Mouse (Mus musculus) limb, embryonic 10.5 days (tissue): ENCODE data around the gene Defb26. TPM values are rescaled to one million over a fixed set of nuclear protein-coding genes. Genes with fewer than 3 reads are reported as not detected.

Experiments
- DNase-seq: peaks from one replicate; pipeline ENCODE4 v3.0.0-alpha.2; 2017; ENCODE audit warnings: low spot score
- H3K27ac ChIP-seq: fragments of 300-500 bp; sonication (generic); 2 replicates; pipeline ENCODE4 v1.5.1; 2016; ENCODE audit warnings: mild to moderate bottlenecking
- H3K27me3 ChIP-seq: fragments of 300-500 bp; sonication (generic); 2 replicates; pipeline ENCODE4 v1.6.1; 2016; ENCODE audit warnings: low read depth, mild to moderate bottlenecking; ENCODE audit not compliant: poor library complexity, severe bottlenecking
- H3K36me3 ChIP-seq: fragments of 300-500 bp; sonication (generic); 2 replicates; pipeline ENCODE4 v1.6.1; 2016; ENCODE audit warnings: mild to moderate bottlenecking, moderate library complexity
- H3K4me1 ChIP-seq: fragments of 300-500 bp; sonication (generic); 2 replicates; pipeline ENCODE4 v1.6.1; 2016
- H3K4me3 ChIP-seq: fragments of 300-500 bp; sonication (generic); 2 replicates; pipeline ENCODE4 v1.5.1; 2016; ENCODE audit warnings: mild to moderate bottlenecking, moderate library complexity
- H3K9me3 ChIP-seq: fragments of 300-500 bp; sonication (generic); replicated peaks from 2 replicates; pipeline ENCODE4 v1.6.1; 2016; ENCODE audit warnings: mild to moderate bottlenecking
- WGBS: fragments of 180-500 bp; shearing (Covaris S2); methylation state at CpG from one replicate; pipeline ENCODE4 v1.1.7; 2016; 5-methylcytosine and 5-hydroxymethylcytosine counted together
- polyA plus RNA-seq: library from polyadenylated mRNA; unstranded; fragments of >200 nt; fragmentation: Nextera tagmentation; extraction: Ambion mirVana; gene quantifications from 2 replicates; pipeline ENCODE4 v1.2.1, GENCODE M21; 2016

Gene Defb26
- polyA plus RNA-seq, 1 experiment from 2014 or later = not detected

- 83% methylated on average over 7 of the region's 7 CpGs for WGBS
- no peak for DNase-seq
- Histone ChIP-seq H3K4me3 (no peak overlapping the region), H3K27me3 (no peaks in the 10 kb centered on the region), H3K36me3 (no peaks in the 10 kb centered on the region), H3K9me3 (no peaks in the 10 kb centered on the region), H3K27ac (no peak overlapping the region), H3K4me1 (no peaks in the 10 kb centered on the region)
Measured at GRCm38 (mm10) chr2:152500204-152500862, 11.2 kb downstream of the Defb26 start.

GRCm38 (mm10) chr2:152498020-152498419, 13.5 kb downstream of the Defb26 start:
- H3K4me1 ChIP-seq = no peaks in the 10 kb centered on the region
- H3K27ac ChIP-seq = no peak overlapping the region
- H3K9me3 ChIP-seq = no peaks in the 10 kb centered on the region
- H3K27me3 ChIP-seq = no peaks in the 10 kb centered on the region
- H3K4me3 ChIP-seq = no peak overlapping the region
- WGBS = 80% methylated on average over 6 of the region's 6 CpGs
- no peaks in the 10 kb centered on the region for H3K36me3 ChIP-seq
- no peak for DNase-seq

GRCm38 (mm10) chr2:152493151-152493550, 18.3 kb downstream of the Defb26 start:
- WGBS = 77% methylated on average over 6 of the region's 6 CpGs

GRCm38 (mm10) chr2:152490038-152490437, 21.5 kb downstream of the Defb26 start, which contains the start of gene Defb22:
Gene Defb22, minus strand, starts transcription at chr2:152490138.
- no peaks in the 10 kb centered on the region for H3K36me3 ChIP-seq
- H3K9me3 ChIP-seq = no peaks in the 10 kb centered on the region
- H3K27ac ChIP-seq = no peak within 1 kb of the TSS
- DNase-seq = no peak
- H3K27me3 ChIP-seq = no peaks in the 10 kb centered on the region
- H3K4me1 ChIP-seq = peaks cover 7% of the 10 kb centered on the region; the same call in 1 of the 2 replicates
- no peak within 1 kb of the TSS for H3K4me3 ChIP-seq

More at GRCm38 (mm10) chr2:152493151-152493550, 18.3 kb downstream of the Defb26 start:
- no peak overlapping the region for H3K27ac ChIP-seq
- DNase-seq = no peak
- H3K4me1 ChIP-seq = no peaks in the 10 kb centered on the region
- H3K27me3 ChIP-seq = no peaks in the 10 kb centered on the region
- H3K9me3 ChIP-seq = no peaks in the 10 kb centered on the region
- no peak overlapping the region for H3K4me3 ChIP-seq
- H3K36me3 ChIP-seq = no peaks in the 10 kb centered on the region

GRCm38 (mm10) chr2:152487024-152487423, 24.5 kb downstream of the Defb26 start:
- DNase-seq = no peak

GRCm38 (mm10) chr2:152481726-152482125, 29.8 kb downstream of the Defb26 start:
- Histone ChIP-seq H3K27ac (no peak overlapping the region), H3K9me3 (no peaks in the 10 kb centered on the region), H3K4me3 (no peak overlapping the region), H3K27me3 (no peaks in the 10 kb centered on the region), H3K4me1 (peaks cover 7% of the 10 kb centered on the region; the same call in 1 of the 2 replicates), H3K36me3 (no peaks in the 10 kb centered on the region)
- DNase-seq = no peak
- WGBS = 87% methylated on average over 7 of the region's 7 CpGs

More at GRCm38 (mm10) chr2:152487024-152487423, 24.5 kb downstream of the Defb26 start:
- H3K36me3 ChIP-seq = no peaks in the 10 kb centered on the region
- no peaks in the 10 kb centered on the region for H3K27me3 ChIP-seq
- no peak overlapping the region for H3K27ac ChIP-seq
- no peaks in the 10 kb centered on the region for H3K9me3 ChIP-seq
- no peak overlapping the region for H3K4me3 ChIP-seq
- 70% methylated on average over 2 of the region's 2 CpGs for WGBS
- peaks cover 7% of the 10 kb centered on the region; the same call in 1 of the 2 replicates for H3K4me1 ChIP-seq

GRCm38 (mm10) chr2:152480881-152481280, 30.6 kb downstream of the Defb26 start:
- Histone ChIP-seq H3K9me3 (no peaks in the 10 kb centered on the region), H3K36me3 (no peaks in the 10 kb centered on the region), H3K27me3 (no peaks in the 10 kb centered on the region), H3K4me3 (no peak overlapping the region), H3K27ac (no peak overlapping the region), H3K4me1 (peaks cover 7% of the 10 kb centered on the region; the same call in 1 of the 2 replicates)
- WGBS = 85% methylated on average over 3 of the region's 3 CpGs
- DNase-seq = no peak

GRCm38 (mm10) chr2:152476763-152477162, 34.7 kb downstream of the Defb26 start, which contains the start of gene Defb20:
Gene Defb20, plus strand, starts transcription at chr2:152477063.
- no peaks in the 10 kb centered on the region for H3K36me3 ChIP-seq
- H3K27me3 ChIP-seq = no peaks in the 10 kb centered on the region
- WGBS = 60% methylated on average over 2 of the region's 2 CpGs
- H3K27ac ChIP-seq = no peak within 1 kb of the TSS
- H3K4me1 ChIP-seq = no peaks in the 10 kb centered on the region
- H3K9me3 ChIP-seq = no peaks in the 10 kb centered on the region
- H3K4me3 ChIP-seq = no peak within 1 kb of the TSS
- no peak for DNase-seq

GRCm38 (mm10) chr2:152472434-152472833, 39.1 kb downstream of the Defb26 start:
- Histone ChIP-seq H3K36me3 (no peaks in the 10 kb centered on the region), H3K4me3 (no peak overlapping the region), H3K27ac (no peak overlapping the region), H3K9me3 (no peaks in the 10 kb centered on the region), H3K27me3 (no peaks in the 10 kb centered on the region), H3K4me1 (no peaks in the 10 kb centered on the region)
- 39% methylated on average over 3 of the region's 3 CpGs for WGBS
- no peak for DNase-seq

- no peaks in the 10 kb centered on the region for H3K9me3 ChIP-seq
- H3K4me1 ChIP-seq = no peaks in the 10 kb centered on the region
- no peaks in the 10 kb centered on the region for H3K27me3 ChIP-seq
- no peaks in the 10 kb centered on the region for H3K36me3 ChIP-seq
- no peak overlapping the region for H3K27ac ChIP-seq
- H3K4me3 ChIP-seq = no peak overlapping the region
- peak; percentile 40 for DNase-seq
- WGBS = 37% methylated on average over 7 of the region's 7 CpGs
Measured at GRCm38 (mm10) chr2:152470973-152471372, 40.5 kb downstream of the Defb26 start.

- no peaks in the 10 kb centered on the region for H3K36me3 ChIP-seq
- H3K27ac ChIP-seq = no peak within 1 kb of the TSS
- WGBS = 86% methylated on average over 3 of the region's 3 CpGs
- peaks cover 5% of the 10 kb centered on the region; the same call in 1 of the 2 replicates for H3K27me3 ChIP-seq
- DNase-seq = no peak
- no peaks in the 10 kb centered on the region for H3K9me3 ChIP-seq
- H3K4me3 ChIP-seq = no peak within 1 kb of the TSS
- H3K4me1 ChIP-seq = no peaks in the 10 kb centered on the region
Measured at GRCm38 (mm10) chr2:152464570-152465150, 46.8 kb downstream of the Defb26 start, which contains the start of gene Defb23. Gene Defb23, minus strand, starts transcription at chr2:152464620.

- H3K27me3 ChIP-seq = peaks cover 5% of the 10 kb centered on the region; the same call in 1 of the 2 replicates
- H3K4me3 ChIP-seq = no peak overlapping the region
- H3K36me3 ChIP-seq = no peaks in the 10 kb centered on the region
- WGBS = 54% methylated on average over 13 of the region's 13 CpGs
- no peak for DNase-seq
- peaks cover 10% of the 10 kb centered on the region for H3K4me1 ChIP-seq
- no peak overlapping the region for H3K27ac ChIP-seq
- H3K9me3 ChIP-seq = no peaks in the 10 kb centered on the region
Measured at GRCm38 (mm10) chr2:152459241-152459640, 52.3 kb downstream of the Defb26 start.
